Mouse (Mus musculus) cerebellum, postnatal 10 days (tissue): ENCODE results near the gene Map2k4.

Experiments
- DNase-seq, 2 experiments: peaks; one replicate each; pipeline ENCODE4 v3.0.0; 2021; ENCODE audit warnings: mixed read lengths in 2 of 2

Gene Map2k4

DNA sequence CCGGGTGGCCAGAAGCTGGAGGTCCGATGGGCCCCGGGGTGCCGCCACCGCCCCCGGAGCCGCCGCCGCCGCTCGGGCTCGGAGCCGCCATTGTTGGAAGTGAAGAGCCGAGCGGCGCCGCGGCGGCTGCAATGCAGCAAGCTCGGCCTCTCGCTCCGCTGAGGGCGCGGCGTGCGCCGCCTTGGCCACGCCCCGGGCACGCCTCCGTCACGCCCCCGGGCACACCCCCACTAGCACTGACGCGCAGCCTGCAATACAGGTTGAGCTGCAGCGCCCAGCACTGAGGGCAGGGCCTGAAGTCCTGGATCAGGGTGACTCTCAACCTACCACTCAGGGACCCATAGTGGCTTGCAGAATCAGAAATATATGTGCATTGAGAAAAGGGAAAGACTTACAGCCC lies at the start of gene Map2k4:
Gene Map2k4, minus strand, starts transcription at position 144 of the 400 bp plus-strand sequence.
- DNase-seq, result peak; percentile 96 to 98

DNA sequence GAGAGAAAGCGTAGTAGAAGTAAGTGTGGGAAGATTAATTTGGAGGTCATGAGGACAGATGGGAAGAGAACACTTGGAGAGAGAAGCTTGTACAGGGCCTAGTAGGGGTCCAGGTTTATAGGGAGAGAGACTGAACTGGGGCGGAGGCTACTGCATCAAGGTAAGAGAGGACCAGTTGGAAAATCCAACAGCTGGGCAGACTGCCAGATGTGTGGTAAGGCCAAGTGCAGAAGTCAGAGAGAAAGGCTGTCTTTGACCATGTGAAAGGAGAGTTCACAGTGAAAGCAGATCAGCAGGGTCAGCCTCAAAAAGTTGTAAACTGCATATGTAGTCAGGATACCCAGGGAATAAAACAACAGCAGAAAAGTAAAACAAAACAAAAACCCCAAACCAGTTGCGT lies 36.5 kb upstream of the Map2k4 start:
- peak in 1 of 2 experiments; percentile 17 for DNase-seq

DNA sequence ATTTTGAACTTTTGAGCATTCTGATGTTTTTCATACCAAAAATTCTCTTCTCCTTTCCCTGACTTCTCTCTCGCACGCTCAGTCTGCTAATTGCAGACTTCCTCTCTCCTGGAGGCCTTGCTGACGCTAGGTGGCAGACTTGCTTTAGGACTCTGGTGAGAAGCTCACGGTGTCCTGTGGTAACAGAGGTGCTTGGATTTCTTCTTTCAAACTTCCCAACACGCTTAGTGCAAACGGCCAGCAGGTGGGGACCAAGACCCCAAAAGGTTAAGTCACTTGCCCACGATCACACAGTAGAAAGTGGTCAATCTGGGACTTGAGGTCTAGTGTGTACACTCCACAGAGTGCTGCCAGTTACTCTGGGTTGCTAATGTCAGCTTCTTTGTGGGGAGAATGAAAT lies 32.8 kb upstream of the Map2k4 start:
- peak; percentile 87 for DNase-seq

DNA sequence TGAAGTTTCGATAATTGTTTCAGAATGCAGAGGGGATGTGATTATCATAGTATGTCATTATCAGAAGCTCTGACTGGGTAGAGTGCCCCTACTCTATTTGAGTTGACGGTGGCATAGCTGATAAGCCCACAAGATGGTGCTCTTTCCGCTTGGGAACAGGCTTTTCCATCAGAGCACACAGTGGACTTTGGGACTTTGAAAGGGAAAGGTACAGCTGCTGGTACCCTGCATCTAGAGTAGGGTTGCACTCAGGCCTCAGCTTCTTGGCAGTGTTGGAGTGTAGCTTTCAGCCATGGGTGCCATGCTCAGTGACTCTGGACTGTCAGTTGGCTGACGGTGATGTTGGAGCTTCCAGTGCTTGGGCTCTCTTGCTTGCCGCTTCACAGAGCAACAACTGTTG lies 32.2 kb upstream of the Map2k4 start:
- DNase-seq, result peak; percentile 49 to 56

DNA sequence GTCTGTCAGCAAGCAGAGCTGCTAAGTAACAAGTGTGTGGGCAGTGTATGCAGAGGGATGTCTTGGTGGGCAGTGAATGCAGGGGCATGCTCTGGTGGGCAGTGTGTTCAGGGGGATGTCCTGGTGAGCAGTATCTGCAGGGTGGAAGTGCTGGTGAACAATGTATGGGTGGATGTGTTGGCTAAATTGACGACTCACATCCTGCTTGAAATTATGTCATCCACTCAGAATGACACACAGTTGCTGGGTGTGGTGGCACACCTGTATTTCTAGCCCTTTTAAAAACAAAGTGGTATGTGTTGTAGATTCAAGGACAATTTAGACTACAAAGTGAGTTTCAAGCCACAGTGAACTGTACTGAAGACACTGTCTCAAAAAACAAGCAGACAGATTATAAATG lies 30.1 kb upstream of the Map2k4 start:
- DNase-seq, result no peak

DNA sequence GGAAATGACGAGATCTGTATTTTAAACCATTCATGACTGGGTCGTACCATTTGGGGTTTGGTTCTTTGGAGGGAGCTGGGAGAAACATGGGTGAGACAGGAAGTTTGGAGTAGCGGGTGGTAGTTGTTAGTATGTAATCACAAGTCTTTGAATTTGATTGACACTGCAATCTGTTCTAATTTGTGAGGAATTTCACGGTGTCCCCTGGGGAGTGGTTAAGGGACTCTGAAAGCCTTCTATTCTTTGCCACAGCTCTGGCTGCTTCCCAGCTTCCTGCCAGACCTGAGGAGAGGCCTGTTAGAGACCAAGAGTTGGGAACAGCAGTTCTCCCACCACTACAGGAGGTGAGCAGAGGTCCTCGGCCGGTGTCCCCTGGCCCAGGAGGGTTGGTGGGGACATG lies 28.1 kb upstream of the Map2k4 start:
- DNase-seq, result peak in 1 of 2 experiments; percentile 10

DNA sequence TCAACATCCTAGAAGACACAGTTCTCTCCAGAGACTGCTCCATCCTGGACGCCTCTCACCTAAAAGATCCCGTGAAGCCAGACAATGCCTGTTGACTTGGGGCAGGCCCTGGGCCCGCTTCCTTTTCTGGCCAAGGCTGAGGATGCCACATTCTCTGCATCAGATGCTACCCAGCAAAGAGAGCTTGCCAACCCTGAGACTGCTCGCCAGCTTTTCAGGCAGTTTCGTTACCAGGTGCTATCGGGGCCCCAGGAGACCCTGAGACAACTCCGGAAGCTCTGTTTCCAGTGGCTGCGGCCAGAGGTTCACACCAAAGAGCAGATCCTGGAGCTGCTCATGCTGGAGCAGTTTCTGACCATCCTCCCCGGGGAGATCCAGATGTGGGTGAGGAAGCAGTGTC lies 26.3 kb upstream of the Map2k4 start:
- peak; percentile 66 to 71 for DNase-seq

DNA sequence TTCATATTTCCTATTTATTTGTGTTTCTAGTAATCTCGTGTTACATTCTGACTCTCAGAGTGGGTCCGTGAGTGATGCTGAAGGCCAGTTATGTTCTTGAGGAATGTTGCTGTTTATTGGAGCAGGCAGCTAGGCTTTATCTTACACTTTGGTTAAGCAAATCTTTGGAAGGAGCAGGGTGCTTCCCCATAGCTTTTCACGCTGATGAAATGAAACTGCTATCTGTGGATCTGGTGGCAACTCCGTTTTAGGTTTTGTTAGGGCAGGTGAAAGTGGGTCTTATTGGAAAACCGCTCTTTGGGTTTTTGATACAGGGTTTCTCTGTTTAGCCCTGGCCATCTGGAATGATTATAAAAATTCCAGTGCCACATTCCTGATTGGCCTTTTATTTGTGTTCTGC lies 24.0 kb upstream of the Map2k4 start:
- no peak for DNase-seq

DNA sequence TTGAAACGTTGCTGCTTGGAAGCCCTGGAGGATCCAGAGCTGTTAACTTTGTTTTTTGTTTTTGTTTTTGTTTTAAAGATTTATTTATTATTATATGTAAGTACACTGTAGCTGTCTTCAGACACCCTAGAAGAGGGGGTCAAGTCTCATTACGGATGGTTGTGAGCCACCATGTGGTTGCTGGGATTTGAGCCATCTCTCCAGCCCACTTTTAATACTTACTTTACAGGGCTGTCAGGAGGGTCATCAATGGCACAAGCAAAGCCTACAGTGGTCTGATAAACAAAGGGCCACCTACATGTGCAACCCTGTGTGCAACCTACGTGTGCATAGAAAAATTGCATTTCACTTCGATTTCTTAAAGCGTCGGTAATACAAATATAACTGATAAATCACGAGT lies 19.5 kb upstream of the Map2k4 start:
- DNase-seq, result no peak

DNA sequence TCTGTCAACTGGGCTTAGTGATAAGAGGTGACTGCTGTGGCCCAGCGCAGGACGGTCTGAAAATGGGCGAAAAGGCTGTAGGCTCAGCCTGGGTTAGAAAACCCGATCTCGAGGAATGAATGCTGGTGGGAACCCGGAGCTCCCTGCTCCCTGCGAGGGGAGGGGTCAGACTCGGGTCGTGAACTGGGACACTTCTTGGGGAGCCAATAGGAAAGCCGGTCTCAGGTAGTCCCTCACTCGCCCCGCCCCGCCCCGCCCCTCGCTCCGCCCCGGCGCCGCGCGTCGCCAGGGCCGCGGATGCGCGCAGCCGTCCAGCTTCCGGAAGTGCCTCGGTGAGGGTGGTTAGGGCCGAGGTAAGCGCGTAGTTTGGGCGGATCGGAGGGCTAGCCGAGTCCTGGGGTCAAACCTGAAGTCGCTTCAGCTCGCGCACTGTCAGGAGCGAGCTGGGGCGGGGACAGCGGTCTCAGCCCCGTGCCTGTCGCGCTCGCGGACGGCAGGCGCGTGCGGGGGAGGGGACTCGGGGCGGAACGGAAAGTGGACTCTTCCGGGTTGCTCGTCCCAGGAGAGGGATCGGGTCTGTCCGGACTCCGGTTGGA lies 18.9 kb upstream of the Map2k4 start, which contains the start of gene Zkscan6:
Gene Zkscan6, plus strand, starts transcription at position 267 of the 596 bp plus-strand sequence.
- DNase-seq, result peak; percentile 93 to 95

DNA sequence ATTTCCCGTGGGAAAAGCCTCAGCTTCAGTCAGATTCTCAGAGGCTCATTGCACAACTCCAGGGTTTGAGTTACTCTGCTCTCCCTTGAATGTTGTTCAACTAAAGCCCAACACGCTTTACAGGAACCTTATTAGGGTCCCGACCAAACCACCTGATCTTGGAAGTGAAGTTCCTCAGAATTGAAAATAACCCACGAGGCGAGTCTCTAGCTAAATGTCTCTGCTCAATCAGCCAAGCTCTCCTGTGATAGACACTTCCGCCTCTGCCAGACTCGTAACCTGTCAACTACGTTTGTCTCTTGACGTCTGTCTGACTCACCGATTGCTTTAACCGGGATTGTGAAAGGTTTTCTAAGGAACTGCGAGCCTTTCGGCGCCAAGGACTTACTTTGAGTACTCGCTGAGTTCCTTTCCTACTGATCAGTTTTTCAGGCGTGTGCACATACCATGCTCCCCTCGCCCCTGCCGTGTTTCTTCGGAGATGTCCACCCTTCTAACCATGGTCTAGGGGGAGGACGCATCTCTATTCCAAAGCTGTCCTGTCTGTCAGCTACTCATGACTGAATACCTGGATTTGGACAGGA lies 18.3 kb upstream of the Map2k4 start:
- no peak for DNase-seq

DNA sequence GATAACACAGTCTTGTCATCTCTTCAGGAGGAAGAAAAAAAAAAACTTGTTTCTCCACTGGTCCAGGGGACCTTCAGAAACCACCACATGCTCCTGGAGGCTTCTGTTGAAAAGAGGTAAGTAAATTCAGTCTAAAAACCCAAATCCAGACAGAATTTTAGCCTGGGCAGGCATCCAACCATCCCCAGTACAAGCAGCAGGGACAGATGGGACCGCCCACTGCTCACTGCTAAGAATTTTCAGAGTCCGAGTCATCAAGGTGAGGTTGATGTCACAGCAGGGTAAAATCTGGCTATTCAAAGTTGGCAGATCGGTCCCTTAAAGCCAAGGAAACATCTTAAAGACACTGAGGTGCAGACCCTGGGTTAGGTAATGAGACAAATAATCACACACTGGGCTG lies 13.8 kb upstream of the Map2k4 start:
- DNase-seq, result peak; percentile 89 to 90

DNA sequence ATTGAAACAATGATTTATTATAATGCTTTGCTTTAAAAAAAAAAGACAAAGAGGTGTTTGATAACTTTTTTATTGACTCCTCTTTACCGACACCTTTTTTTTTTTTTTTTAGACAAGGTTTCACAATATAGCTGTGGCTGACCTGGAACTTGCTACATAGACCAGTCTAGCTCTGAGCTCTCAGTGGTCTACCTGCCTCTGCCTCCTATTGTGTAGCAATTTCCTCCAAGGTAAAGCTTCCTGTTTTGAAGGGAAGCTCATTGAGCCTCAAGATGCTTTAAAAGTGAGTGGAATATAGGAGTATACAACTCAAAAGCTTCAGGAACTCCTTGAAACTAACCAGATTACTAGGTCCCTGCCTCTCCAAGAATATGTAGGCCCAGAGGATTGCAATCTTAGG lies 7.8 kb upstream of the Map2k4 start:
- no peak for DNase-seq

DNA sequence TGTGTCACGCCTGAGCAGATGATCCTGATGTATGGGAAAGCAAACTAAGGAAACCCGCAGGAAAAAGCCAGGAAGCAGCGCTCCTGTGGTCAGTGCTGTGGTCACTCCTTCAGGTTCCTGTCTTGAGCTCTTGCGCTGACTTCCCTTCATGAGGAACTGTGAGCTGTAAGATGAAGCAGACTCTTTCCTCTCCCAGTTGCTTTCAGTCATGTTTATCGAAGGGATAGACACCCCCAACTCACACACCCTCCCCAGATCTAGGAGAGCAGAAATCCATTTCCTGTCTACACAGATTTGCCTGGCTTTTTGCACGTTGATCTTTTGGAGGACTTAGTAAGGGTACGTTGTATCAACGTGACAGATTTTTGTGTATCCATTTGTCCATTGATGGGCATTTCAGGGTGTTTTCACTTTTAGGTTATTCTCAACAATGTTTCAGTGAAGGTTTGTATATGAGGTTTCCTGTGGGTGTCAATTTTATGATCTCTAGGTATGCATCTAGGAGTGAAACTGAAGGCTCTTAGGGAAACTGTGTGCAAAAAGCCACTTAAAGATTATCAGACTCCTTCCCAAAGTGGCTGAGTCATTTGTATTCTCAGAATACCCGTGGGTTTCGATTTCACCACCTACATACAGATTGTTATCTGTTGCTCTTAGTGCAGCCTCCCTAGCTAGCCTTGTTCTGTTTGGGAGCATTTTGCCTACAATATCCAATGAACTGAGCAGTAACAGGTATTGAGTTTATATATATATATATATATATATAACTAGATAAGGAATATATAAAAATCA lies 6.5 kb upstream of the Map2k4 start:
- no peak for DNase-seq

DNA sequence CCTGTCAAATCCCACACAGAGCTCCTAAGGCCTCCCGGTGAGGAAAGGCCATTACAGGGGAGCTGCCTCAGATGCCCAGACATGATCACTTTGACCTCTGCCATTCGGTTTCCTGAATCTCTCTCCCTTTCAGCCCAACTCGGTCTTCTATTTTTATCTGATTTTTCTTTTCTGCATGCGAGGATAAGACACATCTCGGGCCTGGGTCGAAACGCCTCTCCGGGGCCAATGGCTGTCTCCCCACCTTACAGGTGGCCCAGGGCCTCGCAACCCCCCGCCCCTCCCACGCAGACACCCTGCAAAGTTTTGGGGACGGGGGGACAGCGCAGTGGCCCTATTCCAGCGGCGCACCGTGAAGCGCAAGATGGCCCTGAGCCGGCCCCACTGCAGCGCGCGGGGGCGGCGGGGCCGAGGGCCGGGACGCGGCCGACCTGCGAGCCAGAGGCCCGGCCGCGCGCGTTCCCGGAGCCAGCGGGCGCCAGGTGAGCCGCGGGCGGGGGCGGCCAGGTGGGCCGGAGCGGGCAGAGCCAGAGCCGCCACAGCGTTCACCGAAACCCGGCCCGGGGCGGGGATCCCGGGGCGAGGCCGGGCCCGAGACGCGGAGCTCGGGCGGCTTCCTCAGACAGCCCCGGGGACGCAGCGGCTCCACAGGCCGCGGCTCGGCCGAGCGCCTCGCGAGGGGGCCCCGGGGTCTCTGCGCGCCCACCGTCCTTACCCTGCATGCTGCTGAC lies 511 bp downstream of the Map2k4 start:
- no peak for DNase-seq

DNA sequence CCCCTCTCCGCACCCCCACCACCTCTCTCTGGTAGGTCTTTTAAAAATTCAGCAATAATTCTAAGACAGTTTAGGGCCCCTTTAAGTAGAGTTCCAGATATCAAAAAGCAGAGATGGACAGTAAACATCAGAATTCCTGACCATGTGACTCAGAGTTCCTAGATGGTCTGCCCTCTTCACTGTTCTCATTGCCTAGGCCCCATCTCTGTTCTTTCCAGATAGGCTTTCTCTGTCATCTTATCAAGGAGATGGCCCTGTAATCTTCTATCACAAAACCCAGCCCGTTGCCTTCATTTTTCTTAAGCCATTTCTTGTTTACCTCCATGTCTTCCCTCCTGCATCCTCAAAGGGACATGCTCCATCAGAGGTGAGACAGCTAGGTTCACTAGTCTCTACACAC lies 1.9 kb downstream of the Map2k4 start:
- DNase-seq, result no peak

DNA sequence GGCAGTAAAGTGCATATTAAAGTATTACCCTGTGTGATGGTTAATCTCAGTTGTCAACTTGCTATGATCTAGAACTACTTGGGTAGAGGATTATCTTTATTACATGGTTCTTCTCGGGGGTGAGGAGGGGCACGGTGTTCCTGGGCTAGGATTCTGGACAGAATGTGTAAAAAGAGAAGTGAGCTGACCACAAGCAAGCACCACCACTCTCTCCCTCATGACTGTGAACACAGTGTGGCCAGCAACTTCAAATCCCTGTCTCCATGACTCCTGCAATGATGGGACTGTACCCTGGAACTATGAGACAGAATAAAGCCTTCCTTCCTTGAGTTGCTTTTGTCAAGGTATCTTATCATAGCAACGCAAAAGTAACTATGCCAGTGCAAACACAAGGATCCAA lies 6.5 kb downstream of the Map2k4 start:
- no peak for DNase-seq

DNA sequence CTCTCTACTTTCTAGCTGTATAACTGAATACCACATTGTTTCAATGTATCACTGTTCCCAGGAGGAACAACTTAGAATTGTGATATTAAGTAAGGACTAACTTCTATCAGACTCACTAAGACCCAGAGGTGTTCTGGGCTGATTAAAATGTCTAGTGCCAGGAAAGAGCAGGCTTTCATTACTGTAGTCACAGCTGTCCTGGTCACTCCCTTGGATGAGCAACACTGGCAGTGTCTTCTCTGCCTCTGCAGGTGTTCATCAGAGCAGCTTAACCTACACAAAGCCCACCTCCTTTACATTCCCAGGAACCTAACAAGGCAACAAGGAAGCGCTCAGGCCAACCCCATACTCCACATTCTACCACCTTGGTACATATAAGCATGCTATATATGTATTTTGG lies 8.5 kb downstream of the Map2k4 start:
- DNase-seq, result no peak

DNA sequence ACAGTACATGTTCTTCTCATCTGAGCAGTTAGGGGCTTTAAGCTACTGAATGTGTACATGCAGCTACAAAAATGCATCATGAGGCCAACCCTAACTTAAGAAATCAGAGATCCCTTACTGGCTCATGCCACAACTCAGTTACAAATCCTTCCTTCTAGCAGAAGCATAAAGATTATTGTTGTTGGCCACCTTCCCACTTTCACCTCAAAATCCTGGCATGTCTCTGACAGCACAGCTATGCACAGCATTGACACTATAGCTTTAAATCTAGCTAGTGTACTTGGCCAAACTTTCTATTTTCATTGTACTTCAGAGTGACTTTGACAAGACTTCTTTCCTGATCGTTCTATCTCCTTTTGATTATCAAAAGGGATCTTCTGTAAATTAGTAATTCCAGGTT lies 9.0 kb downstream of the Map2k4 start:
- DNase-seq, result no peak

DNA sequence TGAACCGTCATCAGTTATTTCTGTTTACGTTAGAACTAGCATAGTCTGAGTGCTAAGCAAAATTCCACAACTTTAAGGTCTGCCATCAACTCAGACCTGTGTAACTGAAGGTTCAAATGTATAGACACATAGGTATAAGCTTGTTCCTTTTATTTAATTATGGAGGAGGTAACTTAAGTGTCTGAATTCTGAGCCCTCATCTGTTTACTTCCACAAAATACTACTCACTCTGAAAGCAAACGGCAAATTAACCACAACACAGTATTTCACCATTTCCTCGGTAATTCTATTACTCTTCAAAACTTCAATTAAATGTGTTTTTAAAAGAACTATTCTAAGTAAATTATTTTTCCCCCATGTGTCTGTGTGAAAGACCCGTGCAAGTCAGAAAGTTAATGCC lies 10.3 kb downstream of the Map2k4 start:
- DNase-seq, result no peak

DNA sequence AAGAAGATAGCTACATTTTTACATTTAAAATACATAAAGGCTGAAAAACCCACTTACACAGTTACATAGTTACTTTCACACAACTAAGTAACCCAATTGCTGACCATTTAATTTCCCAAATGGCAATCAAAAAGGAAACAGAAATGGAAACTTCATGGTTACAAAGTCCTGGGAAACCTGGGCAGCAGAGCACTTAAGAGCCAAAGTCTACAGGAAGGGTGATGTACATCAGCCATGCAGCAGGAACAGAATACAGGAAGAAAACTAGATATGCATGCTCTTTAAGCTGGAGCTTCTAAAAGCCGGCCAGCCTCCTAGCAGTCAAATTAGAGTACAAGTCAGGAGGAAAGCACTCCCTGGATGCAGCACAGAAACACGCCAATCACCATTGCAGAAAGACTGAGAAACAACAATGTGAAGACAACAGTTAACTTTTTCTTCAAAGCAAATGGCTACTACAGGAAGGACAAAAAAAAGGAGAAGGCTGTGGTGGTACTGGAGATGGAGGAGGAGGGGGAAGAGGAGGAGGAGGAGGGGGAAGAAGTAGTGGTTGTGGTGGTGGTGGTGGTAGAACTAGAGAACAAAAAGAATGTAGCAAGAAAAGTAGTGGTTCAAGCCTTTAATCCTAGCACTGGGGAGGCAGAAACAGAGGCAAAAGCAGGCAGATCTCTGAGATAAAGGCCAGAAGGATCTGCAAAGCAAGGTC lies 11.0 kb downstream of the Map2k4 start:
- no peak for DNase-seq

DNA sequence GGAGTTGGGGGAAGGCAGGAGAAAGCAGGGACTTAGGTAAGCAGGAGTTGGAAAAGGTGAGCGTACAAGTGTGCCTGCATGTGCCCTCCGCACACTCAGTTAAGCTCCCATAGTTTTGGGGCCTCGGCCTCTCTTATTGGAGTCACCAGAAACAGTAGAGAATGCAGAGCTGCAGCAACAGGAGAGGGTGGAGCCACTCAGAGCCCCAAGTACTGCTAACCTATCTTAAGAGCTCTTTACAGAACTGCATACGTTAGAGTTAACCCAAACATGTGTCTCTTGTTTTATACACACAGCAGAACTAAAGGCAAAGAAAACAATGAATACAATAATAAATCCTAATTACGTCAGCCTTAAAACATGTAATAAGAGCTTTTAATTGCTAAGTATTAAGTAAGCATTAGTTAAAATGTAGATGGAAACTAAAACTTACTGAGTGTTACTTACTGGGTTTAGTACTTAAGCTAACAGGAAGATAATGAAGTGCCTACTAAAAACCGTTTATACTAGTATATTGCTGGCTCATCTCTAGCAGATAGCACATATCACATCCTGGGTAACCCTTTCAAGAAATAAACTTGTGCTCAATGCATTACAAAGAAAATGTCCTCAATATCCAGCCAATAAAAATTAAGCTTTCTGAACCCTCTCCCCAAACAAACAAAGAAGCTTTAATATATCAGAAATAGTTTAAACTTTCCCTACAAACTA lies 14.0 kb downstream of the Map2k4 start:
- DNase-seq, result no peak
